Mouse (Mus musculus) limb, embryonic 10.5 days (tissue): Measurements from ENCODE around the gene Mfsd2a. TPM values are rescaled to one million over a fixed set of nuclear protein-coding genes. Genes with fewer than 3 reads are reported as not detected.

Experiments
- DNase-seq: peaks from one replicate; pipeline ENCODE4 v3.0.0-alpha.2; 2017; ENCODE audit warnings: low spot score
- H3K27ac ChIP-seq: fragments of 300-500 bp; sonication (generic); 2 replicates; pipeline ENCODE4 v1.5.1; 2016; ENCODE audit warnings: mild to moderate bottlenecking
- H3K27me3 ChIP-seq: fragments of 300-500 bp; sonication (generic); 2 replicates; pipeline ENCODE4 v1.6.1; 2016; ENCODE audit warnings: low read depth, mild to moderate bottlenecking; ENCODE audit not compliant: poor library complexity, severe bottlenecking
- H3K36me3 ChIP-seq: fragments of 300-500 bp; sonication (generic); 2 replicates; pipeline ENCODE4 v1.6.1; 2016; ENCODE audit warnings: mild to moderate bottlenecking, moderate library complexity
- H3K4me1 ChIP-seq: fragments of 300-500 bp; sonication (generic); 2 replicates; pipeline ENCODE4 v1.6.1; 2016
- H3K4me3 ChIP-seq: fragments of 300-500 bp; sonication (generic); 2 replicates; pipeline ENCODE4 v1.5.1; 2016; ENCODE audit warnings: mild to moderate bottlenecking, moderate library complexity
- H3K9me3 ChIP-seq: fragments of 300-500 bp; sonication (generic); replicated peaks from 2 replicates; pipeline ENCODE4 v1.6.1; 2016; ENCODE audit warnings: mild to moderate bottlenecking
- WGBS: fragments of 180-500 bp; shearing (Covaris S2); methylation state at CpG from one replicate; pipeline ENCODE4 v1.1.7; 2016; 5-methylcytosine and 5-hydroxymethylcytosine counted together
- polyA plus RNA-seq: library from polyadenylated mRNA; unstranded; fragments of >200 nt; fragmentation: Nextera tagmentation; extraction: Ambion mirVana; gene quantifications from 2 replicates; pipeline ENCODE4 v1.2.1, GENCODE M21; 2016

Gene Mfsd2a
- polyA plus RNA-seq, 1 experiment from 2014 or later = 10.1 TPM

DNA sequence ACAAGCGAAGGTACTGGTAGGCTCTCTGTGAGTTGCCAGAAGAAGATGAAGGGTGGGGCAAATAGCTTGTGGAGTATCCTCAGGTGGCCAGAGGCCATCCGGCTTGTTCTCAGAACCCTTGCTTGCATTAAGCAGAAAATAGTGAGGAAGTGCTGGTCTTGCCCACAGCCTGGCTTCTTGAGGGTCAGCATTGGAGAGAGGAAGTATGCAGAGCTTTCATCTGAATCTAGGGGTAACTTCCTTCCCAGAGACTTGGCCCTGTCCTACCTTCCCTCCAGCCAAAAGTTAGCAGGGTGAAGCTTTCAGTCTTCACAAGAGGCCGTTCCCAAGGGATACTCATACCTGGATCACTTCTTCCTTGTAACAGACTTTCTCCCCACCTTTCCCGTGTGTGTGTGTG, 10.7 kb upstream of the Mfsd2a start:
- no peak overlapping the region for H3K4me3 ChIP-seq
- WGBS = 89% methylated on average over 4 of the region's 4 CpGs
- H3K27me3 ChIP-seq = 0 out of 2 replicates have a peak, but pooled peaks cover 3% of the 10 kb centered on the region
- H3K4me1 ChIP-seq = peaks cover 8% of the 10 kb centered on the region; the same call in 1 of the 2 replicates
- no peaks in the 10 kb centered on the region for H3K36me3 ChIP-seq
- no peaks in the 10 kb centered on the region for H3K9me3 ChIP-seq
- no peak overlapping the region for H3K27ac ChIP-seq
- no peak for DNase-seq

DNA sequence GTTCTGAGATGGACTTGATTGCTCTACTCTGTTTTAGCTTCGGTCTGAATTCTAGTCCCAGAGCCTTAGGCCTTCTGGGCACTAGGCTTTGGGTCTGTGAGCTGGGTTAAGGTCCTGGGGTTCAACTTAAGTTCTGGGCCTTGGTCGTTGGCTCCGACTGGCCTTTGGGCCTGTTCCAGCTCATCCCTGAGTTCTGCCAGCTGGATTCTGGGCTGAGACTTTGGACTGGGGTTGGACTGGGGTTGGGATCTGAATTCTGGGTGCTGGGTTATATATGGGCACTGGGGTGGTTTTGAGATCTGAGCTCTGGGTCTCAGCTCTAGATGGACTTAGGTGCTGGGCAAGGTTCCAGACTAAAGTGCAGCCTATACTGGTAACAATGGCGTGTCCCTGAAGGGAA, 10.2 kb upstream of the Mfsd2a start:
- H3K9me3 ChIP-seq = no peaks in the 10 kb centered on the region
- 0 out of 2 replicates have a peak, but pooled peaks cover 3% of the 10 kb centered on the region for H3K27me3 ChIP-seq
- H3K4me1 ChIP-seq = peaks cover 5% of the 10 kb centered on the region; the same call in 1 of the 2 replicates
- no peak overlapping the region for H3K4me3 ChIP-seq
- H3K27ac ChIP-seq = no peak overlapping the region
- no peaks in the 10 kb centered on the region for H3K36me3 ChIP-seq
- no peak for DNase-seq
- WGBS = 86% methylated on average over 4 of the region's 4 CpGs

- H3K27ac ChIP-seq = no peak overlapping the region
- no peak for DNase-seq
- H3K27me3 ChIP-seq = 0 out of 2 replicates have a peak, but pooled peaks cover 8% of the 10 kb centered on the region
- H3K4me1 ChIP-seq = peaks cover 5% of the 10 kb centered on the region; the same call in 1 of the 2 replicates
- no peaks in the 10 kb centered on the region for H3K36me3 ChIP-seq
- H3K9me3 ChIP-seq = no peaks in the 10 kb centered on the region
- WGBS = 80% methylated on average over 4 of the region's 4 CpGs
- H3K4me3 ChIP-seq = no peak overlapping the region
These were observed 7.1 kb upstream of the Mfsd2a start for GRCm38 (mm10) chr4:122968106-122968505.

DNA sequence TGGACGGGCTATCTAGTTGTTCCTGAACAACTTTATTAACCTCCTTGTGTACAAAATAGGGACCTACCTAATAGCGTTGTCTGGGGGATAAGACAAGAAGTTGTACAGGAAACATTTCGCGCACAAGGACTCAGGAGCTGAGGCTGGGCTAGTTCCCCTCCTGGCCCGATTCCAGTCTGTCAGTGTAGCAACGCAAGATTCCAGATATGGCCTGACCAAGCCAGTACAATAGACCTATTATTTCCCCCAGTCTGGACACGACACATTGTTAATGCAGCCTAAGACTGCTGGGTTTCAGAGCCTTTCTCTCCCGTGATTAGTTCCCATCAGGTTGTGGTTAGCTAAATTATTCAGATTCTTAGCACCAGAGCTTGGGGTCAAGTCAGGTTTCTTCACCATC, 1.8 kb upstream of the Mfsd2a start:
- Histone ChIP-seq H3K4me1 (peaks cover 35% of the 10 kb centered on the region), H3K9me3 (no peaks in the 10 kb centered on the region), H3K27me3 (peaks cover 41% of the 10 kb centered on the region), H3K4me3 (no peak overlapping the region), H3K36me3 (peaks cover 14% of the 10 kb centered on the region), H3K27ac (no peak overlapping the region; the same call in 1 of the 2 replicates)
- 77% methylated on average over 8 of the region's 8 CpGs for WGBS
- DNase-seq = no peak

- H3K27me3 ChIP-seq = peaks cover 41% of the 10 kb centered on the region
These were observed 601 bp upstream of the Mfsd2a start for GRCm38 (mm10) chr4:122961589-122961988.

DNA sequence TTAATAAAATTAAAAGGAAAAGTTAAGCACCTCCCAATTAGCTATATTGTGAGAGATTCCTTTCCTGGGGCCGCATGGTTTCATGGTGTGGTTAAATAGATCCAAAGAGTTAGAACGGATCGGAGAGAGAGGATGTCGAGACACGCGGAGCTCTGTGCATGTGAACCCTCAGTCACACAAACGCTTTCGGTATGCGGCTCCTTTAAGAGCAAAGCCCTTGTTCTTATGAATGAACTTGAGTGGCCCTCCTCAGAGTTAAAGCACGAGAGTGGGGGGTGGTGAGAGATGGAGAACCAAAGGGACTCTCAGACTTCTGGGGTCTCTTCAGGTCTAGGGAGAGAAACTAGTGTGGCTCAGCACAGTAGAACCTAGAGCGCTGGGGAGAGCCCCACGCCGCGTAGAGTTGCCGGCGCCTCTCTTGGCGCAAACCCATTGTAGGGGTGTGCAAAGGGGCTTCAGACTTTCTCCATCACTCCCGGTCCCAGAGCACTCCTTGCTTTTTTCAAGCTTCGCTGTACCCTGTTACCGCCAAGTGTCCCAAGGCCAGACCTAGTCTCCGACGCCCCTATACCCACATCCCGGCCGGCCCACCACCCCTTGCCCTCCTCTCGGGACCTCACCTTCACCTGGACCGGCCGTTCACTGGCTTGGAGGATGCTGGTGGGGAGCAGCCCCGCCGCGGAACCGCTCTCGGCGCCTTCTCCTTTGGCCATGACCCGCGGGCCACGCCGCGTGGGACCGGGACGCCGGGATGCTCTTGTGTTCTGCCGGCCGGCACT, 478 bp downstream of the Mfsd2a start:
- Histone ChIP-seq H3K27ac (peak overlapping the region; percentile 88), H3K4me3 (peak overlapping the region; percentile 63), H3K9me3 (no peaks in the 10 kb centered on the region), H3K4me1 (peaks cover 44% of the 10 kb centered on the region), H3K36me3 (peaks cover 35% of the 10 kb centered on the region), H3K27me3 (peaks cover 41% of the 10 kb centered on the region)
- DNase-seq = peak; percentile 66
- WGBS = under 1% methylated on average over 43 of the region's 43 CpGs

More at GRCm38 (mm10) chr4:122961589-122961988, 601 bp upstream of the Mfsd2a start:
- H3K27ac ChIP-seq = peak overlapping the region; percentile 88
- no peaks in the 10 kb centered on the region for H3K9me3 ChIP-seq
- peaks cover 35% of the 10 kb centered on the region for H3K4me1 ChIP-seq
- DNase-seq = no peak
- H3K36me3 ChIP-seq = peaks cover 26% of the 10 kb centered on the region
- 32% methylated on average over 6 of the region's 6 CpGs for WGBS
- peak overlapping the region; percentile 63 for H3K4me3 ChIP-seq

DNA sequence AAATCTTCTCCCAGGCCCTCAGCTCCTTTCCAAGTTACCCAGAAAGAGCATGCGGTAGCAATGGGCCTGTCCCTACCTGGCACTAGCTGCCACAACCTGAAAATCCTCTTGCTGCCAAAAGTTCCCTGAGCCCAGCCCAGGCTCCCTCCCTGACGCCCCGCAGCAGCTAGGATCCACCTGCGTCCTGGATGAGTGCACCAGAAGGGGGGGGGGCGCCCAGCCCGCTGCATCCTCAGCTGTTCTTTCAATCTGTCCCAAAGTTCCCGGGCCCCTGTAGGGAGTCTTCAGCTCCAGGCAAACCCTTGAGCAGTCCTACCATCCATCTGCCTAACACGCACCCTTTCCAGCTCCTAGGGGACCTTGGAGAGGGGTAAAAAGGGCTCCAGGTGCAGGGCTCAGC, 1.2 kb downstream of the Mfsd2a start:
- Histone ChIP-seq H3K27ac (peak overlapping the region; percentile 88), H3K36me3 (peaks cover 39% of the 10 kb centered on the region), H3K4me1 (peaks cover 51% of the 10 kb centered on the region), H3K27me3 (peaks cover 41% of the 10 kb centered on the region), H3K9me3 (no peaks in the 10 kb centered on the region), H3K4me3 (peak overlapping the region; percentile 63)
- DNase-seq = peak; percentile 46
- WGBS = 7% methylated on average over 8 of the region's 8 CpGs

GRCm38 (mm10) chr4:122958491-122959031, 2.4 kb downstream of the Mfsd2a start:
- Histone ChIP-seq H3K4me3 (no peak overlapping the region), H3K9me3 (no peaks in the 10 kb centered on the region), H3K27ac (no peak overlapping the region), H3K36me3 (peaks cover 48% of the 10 kb centered on the region), H3K27me3 (peaks cover 37% of the 10 kb centered on the region), H3K4me1 (peaks cover 55% of the 10 kb centered on the region)
- DNase-seq = no peak
- 91% methylated on average over 6 of the region's 6 CpGs for WGBS

DNA sequence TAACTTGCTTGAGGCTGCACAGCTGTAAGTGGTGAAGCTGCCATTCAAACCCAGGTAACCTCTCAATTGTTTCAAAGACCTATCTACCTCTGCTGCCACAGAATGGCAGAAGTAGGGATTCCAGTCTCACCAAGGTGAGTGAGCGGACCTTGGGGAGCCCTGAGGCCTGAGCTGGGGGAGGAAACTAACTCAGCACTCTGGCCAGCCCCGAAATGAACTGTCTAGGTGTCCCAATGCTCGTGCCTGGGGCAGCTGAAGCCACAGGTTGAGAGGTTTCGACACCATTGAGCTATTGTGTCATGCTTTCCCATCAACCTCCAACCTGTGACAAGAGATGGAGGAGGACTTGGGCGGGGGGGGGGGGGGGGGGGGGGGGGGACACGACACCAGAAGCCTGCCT, 4.7 kb downstream of the Mfsd2a start:
- WGBS = 93% methylated on average over 4 of the region's 6 CpGs
- Histone ChIP-seq H3K27ac (no peak overlapping the region), H3K36me3 (peaks cover 56% of the 10 kb centered on the region), H3K4me3 (no peak overlapping the region), H3K4me1 (peaks cover 45% of the 10 kb centered on the region), H3K9me3 (no peaks in the 10 kb centered on the region), H3K27me3 (peaks cover 21% of the 10 kb centered on the region)
- no peak for DNase-seq

DNA sequence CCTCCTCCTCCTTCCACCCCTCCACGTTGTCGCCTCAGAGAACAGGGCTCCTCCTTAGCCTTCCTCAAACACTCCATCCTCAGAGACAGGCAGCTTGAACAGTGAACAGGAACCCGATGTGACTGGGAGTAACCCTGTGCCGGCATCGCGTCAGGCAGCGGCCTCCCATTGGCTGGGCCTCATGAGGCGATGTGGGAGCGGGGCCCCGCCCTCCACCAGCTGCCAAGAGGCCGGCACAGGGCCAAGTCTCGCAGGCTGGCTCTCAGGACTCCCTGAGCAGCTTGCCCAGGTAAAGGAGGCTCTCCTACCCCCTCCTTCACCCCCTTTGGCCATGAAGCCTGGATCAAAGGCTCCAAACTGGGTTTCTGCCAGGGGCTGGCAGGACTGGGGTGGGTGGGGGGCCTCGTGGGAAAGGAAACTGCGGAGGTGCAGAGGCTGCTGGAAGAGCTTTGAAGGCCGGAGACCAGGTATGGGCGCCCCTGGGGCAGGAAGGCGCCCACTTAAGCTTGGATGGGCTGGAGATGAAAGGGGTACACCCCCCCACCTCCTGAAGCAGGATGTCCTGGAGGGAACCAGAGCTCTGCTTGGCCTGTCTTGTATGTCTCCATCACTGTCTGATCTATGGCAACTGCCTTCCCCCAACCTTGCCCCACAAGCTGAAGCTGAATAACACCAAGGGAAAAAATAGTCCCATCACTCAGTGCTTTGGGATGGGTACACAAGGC, 5.4 kb downstream of the Mfsd2a start:
- Histone ChIP-seq H3K4me3 (peak overlapping the region; percentile 43), H3K27me3 (peaks cover 17% of the 10 kb centered on the region), H3K27ac (peak overlapping the region; percentile 88), H3K36me3 (peaks cover 63% of the 10 kb centered on the region), H3K9me3 (no peaks in the 10 kb centered on the region), H3K4me1 (peaks cover 38% of the 10 kb centered on the region)
- DNase-seq = peak; percentile 89
- WGBS = 11% methylated on average over 17 of the region's 17 CpGs

DNA sequence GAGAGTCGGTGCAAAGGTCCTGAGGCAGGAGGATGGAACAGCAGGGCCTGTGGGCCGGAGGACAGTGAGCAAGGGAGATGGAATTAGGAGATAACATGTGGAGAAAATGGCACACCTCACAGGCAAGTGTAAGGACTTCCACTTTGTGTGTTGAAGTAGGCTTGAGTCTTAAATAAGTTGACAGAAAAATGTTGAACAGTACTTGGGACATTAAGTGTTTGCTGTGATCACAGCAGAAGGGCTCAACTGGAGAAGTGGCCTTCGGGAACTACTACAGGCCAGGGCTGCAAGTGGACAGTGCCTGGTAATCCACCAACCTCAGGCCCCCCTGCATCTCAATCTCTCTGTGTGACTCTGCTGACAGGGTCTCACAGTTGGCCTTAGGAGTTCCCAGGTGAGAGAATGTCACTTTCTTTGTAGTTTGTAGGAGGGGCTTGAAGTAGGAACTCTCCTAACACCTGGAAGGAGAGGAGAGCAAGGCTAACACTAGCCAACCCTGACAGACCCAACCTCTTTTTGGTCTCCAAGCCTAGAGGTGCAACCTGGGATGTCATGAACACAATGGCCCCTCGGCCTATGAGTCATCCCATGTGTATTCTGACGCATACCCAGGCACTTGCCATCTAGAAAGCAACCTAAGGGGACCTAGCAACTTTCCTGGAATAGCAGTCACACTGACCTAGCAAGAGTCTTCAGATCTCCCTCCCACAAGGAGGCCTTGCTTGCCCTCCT, 6.1 kb downstream of the Mfsd2a start:
- peaks cover 33% of the 10 kb centered on the region for H3K4me1 ChIP-seq
- 72% methylated on average over 5 of the region's 5 CpGs for WGBS
- peak overlapping the region; percentile 43 for H3K4me3 ChIP-seq
- no peak for DNase-seq
- no peaks in the 10 kb centered on the region for H3K9me3 ChIP-seq
- peak overlapping the region; percentile 88 for H3K27ac ChIP-seq
- H3K36me3 ChIP-seq = peaks cover 71% of the 10 kb centered on the region
- peaks cover 14% of the 10 kb centered on the region for H3K27me3 ChIP-seq

GRCm38 (mm10) chr4:122949096-122949495, 11.9 kb downstream of the Mfsd2a start:
- peaks cover 74% of the 10 kb centered on the region for H3K36me3 ChIP-seq
- no peak overlapping the region for H3K4me3 ChIP-seq
- H3K4me1 ChIP-seq = no peaks in the 10 kb centered on the region
- no peak for DNase-seq
- no peaks in the 10 kb centered on the region for H3K27me3 ChIP-seq
- WGBS = 89% methylated on average over 8 of the region's 8 CpGs
- H3K27ac ChIP-seq = no peak overlapping the region
- H3K9me3 ChIP-seq = no peaks in the 10 kb centered on the region
